Mouse (Mus musculus) liver, embryonic 11.5 days (tissue): ENCODE results near the gene Agbl5. TPM values are rescaled to one million over a fixed set of nuclear protein-coding genes. Genes with fewer than 3 reads are reported as not detected.

Experiments used
- ATAC-seq: fragments of 200-750 bp; cut with Nextera tagmentation; replicated peaks from 2 replicates; pipeline ENCODE4 v1.8.0; 2017; ENCODE audit warnings: moderate number of reproducible peaks, mild to moderate bottlenecking, moderate TSS enrichment, moderate library complexity; ENCODE audit not compliant: low FRiP score
- DNase-seq: peaks from one replicate; pipeline ENCODE4 v3.0.0-alpha.2; 2017; ENCODE audit warnings: low spot score
- H3K27ac ChIP-seq: fragments of 300-500 bp; sonication (generic); 2 replicates; pipeline ENCODE4 v1.5.1; 2014; ENCODE audit warnings: mild to moderate bottlenecking, low read depth, low read length, control low read depth
- H3K27me3 ChIP-seq: fragments of 300-500 bp; sonication (generic); replicated peaks from 2 replicates; pipeline ENCODE4 v1.6.1; 2014; ENCODE audit warnings: low read length, mixed read lengths; ENCODE audit not compliant: control insufficient read depth, insufficient read depth
- H3K36me3 ChIP-seq: fragments of 300-500 bp; sonication (generic); 2 replicates; pipeline ENCODE4 v1.6.1; 2014; ENCODE audit warnings: mild to moderate bottlenecking, low read length, moderate library complexity, mixed read lengths; ENCODE audit not compliant: control insufficient read depth, insufficient read depth
- H3K4me1 ChIP-seq: fragments of 300-500 bp; sonication (generic); replicated peaks from 2 replicates; pipeline ENCODE4 v1.6.1; 2014; ENCODE audit warnings: low read length, mixed read lengths; ENCODE audit not compliant: control insufficient read depth, insufficient read depth
- H3K4me2 ChIP-seq: fragments of 300-500 bp; sonication (generic); 2 replicates; pipeline ENCODE4 v1.6.1; 2014; ENCODE audit warnings: mild to moderate bottlenecking, control low read depth, moderate library complexity
- H3K4me3 ChIP-seq: fragments of 300-500 bp; sonication (generic); 2 replicates; pipeline ENCODE4 v1.5.1; 2014; ENCODE audit warnings: low read depth, low read length, control low read depth
- H3K9ac ChIP-seq: fragments of 300-500 bp; sonication (generic); 2 replicates; pipeline ENCODE4 v1.6.1; 2014; ENCODE audit warnings: low read depth, low read length, control low read depth
- H3K9me3 ChIP-seq: fragments of 300-500 bp; sonication (generic); 2 replicates; pipeline ENCODE4 v1.6.1; 2016; ENCODE audit warnings: low read length, inconsistent platforms, mixed read lengths; ENCODE audit not compliant: control insufficient read depth
- WGBS: fragments of 180-500 bp; shearing (Covaris S2); extraction: QIAGEN DNeasy Blood & Tissue Kit; methylation state at CpG from one replicate; pipeline ENCODE4 v1.1.7; 2014; 5-methylcytosine and 5-hydroxymethylcytosine counted together
- polyA plus RNA-seq: library from polyadenylated mRNA; unstranded; fragments of >200 nt; fragmentation: Nextera tagmentation; extraction: Ambion mirVana; gene quantifications from 2 replicates; pipeline ENCODE4 v1.2.1, GENCODE M21; 2014

Agbl5 gene
- polyA plus RNA-seq, 1 experiment from 2014 or later = 14.4 TPM

GRCm38 (mm10) chr5:30914101-30914635, 25.7 kb downstream of the Agbl5 start:
- ATAC-seq = no peak
- peaks cover 65% of the 10 kb centered on the region for H3K4me1 ChIP-seq
- 39% methylated on average over 7 of the region's 7 CpGs for WGBS
- peak overlapping the region; percentile 65 for H3K4me3 ChIP-seq
- no peaks in the 10 kb centered on the region for H3K27me3 ChIP-seq
- no peaks in the 10 kb centered on the region for H3K9me3 ChIP-seq
- H3K27ac ChIP-seq = peak overlapping the region; percentile 84
- peak overlapping the region; percentile 73 for H3K9ac ChIP-seq
- peak overlapping the region; percentile 67 for H3K4me2 ChIP-seq
- H3K36me3 ChIP-seq = peaks cover 17% of the 10 kb centered on the region
- no peak for DNase-seq

- DNase-seq = no peak
- WGBS = 36% methylated on average over 6 of the region's 6 CpGs
Measured at GRCm38 (mm10) chr5:30914849-30915248, 26.4 kb downstream of the Agbl5 start.

DNA sequence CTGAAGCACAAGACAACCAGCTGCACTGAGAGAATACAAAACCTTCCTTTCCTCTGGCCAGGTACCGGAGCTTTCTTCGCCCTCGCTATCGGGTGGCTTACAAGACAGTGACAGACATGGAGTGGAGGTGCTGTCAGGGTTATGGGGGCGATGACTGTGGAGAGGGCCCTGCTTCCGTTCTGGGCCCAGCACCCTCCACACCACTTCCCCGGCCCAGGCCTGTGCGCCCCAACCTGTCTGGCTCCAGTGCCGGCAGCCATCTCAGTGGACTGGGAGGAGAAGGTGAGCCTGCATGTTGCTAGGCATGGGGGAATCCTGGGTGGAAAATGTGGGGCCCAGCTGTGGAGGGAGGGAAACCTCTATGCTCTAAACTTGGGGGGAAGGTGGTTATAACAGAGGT, 27.0 kb downstream of the Agbl5 start:
- 40% methylated on average over 9 of the region's 9 CpGs for WGBS
- DNase-seq (no peak), ATAC-seq (peak; percentile 8; the same call in 1 of the 2 replicates)
- Histone ChIP-seq H3K36me3 (peaks cover 23% of the 10 kb centered on the region), H3K4me1 (peaks cover 57% of the 10 kb centered on the region), H3K9me3 (no peaks in the 10 kb centered on the region), H3K27ac (peak overlapping the region; percentile 84; the same call in 1 of the 2 replicates), H3K9ac (peak overlapping the region; percentile 73), H3K4me2 (peak overlapping the region; percentile 67), H3K4me3 (peak overlapping the region; percentile 65), H3K27me3 (no peaks in the 10 kb centered on the region)

More at GRCm38 (mm10) chr5:30914849-30915248, 26.4 kb downstream of the Agbl5 start:
- peak overlapping the region; percentile 84 for H3K27ac ChIP-seq
- no peaks in the 10 kb centered on the region for H3K27me3 ChIP-seq
- H3K4me1 ChIP-seq = peaks cover 59% of the 10 kb centered on the region
- peaks cover 19% of the 10 kb centered on the region for H3K36me3 ChIP-seq
- peak overlapping the region; percentile 67 for H3K4me2 ChIP-seq
- no peaks in the 10 kb centered on the region for H3K9me3 ChIP-seq
- peak overlapping the region; percentile 65 for H3K4me3 ChIP-seq
- peak overlapping the region; percentile 73 for H3K9ac ChIP-seq
- ATAC-seq = no peak

DNA sequence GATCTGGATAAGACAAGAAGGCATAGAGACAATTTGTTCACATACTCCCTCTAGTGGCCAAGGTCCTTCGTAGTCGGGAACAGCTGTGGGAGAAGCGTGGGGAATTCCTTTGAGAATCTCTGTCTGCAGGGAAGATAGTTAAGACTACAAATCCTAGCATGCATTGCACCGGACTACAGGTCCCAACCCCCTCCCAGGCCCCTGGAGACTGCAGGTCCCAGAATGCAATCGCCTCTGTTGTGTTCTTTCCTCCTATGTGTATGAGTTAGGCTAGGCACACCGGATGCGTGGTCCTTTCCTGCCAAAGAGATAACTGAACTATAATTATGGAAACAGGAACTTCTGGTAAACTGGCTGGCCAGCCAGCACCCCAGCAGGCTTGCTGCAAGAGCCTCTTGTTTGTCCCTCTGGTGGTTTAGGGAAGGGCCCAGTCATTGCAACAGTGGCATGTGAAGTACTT, 27.5 kb downstream of the Agbl5 start:
- H3K27ac ChIP-seq = peak overlapping the region; percentile 84
- peak overlapping the region; percentile 73; the same call in 1 of the 2 replicates for H3K9ac ChIP-seq
- H3K4me1 ChIP-seq = peaks cover 61% of the 10 kb centered on the region
- peak; percentile 77 for ATAC-seq
- 5% methylated on average over 7 of the region's 7 CpGs for WGBS
- no peaks in the 10 kb centered on the region for H3K27me3 ChIP-seq
- no peaks in the 10 kb centered on the region for H3K9me3 ChIP-seq
- DNase-seq = peak; percentile 78
- peak overlapping the region; percentile 65 for H3K4me3 ChIP-seq
- H3K36me3 ChIP-seq = peaks cover 26% of the 10 kb centered on the region
- peak overlapping the region; percentile 67 for H3K4me2 ChIP-seq

GRCm38 (mm10) chr5:30916841-30917240, 28.3 kb downstream of the Agbl5 start:
- ATAC-seq = no peak
- peak overlapping the region; percentile 25; the same call in 1 of the 2 replicates for H3K9ac ChIP-seq
- peaks cover 26% of the 10 kb centered on the region for H3K36me3 ChIP-seq
- H3K4me2 ChIP-seq = no peak overlapping the region; the same call in 1 of the 2 replicates
- DNase-seq = no peak
- 87% methylated on average over 9 of the region's 9 CpGs for WGBS
- peaks cover 57% of the 10 kb centered on the region for H3K4me1 ChIP-seq
- H3K27me3 ChIP-seq = no peaks in the 10 kb centered on the region
- H3K27ac ChIP-seq = peak overlapping the region; percentile 73
- no peaks in the 10 kb centered on the region for H3K9me3 ChIP-seq
- no peak overlapping the region for H3K4me3 ChIP-seq

GRCm38 (mm10) chr5:30917348-30917747, 28.9 kb downstream of the Agbl5 start:
- Histone ChIP-seq H3K27ac (no peak overlapping the region; the same call in 1 of the 2 replicates), H3K9ac (peak overlapping the region; percentile 25; the same call in 1 of the 2 replicates), H3K4me1 (peaks cover 57% of the 10 kb centered on the region), H3K9me3 (no peaks in the 10 kb centered on the region), H3K27me3 (no peaks in the 10 kb centered on the region), H3K4me3 (peak overlapping the region; percentile 4; the same call in 1 of the 2 replicates), H3K4me2 (no peak overlapping the region; the same call in 1 of the 2 replicates), H3K36me3 (peaks cover 26% of the 10 kb centered on the region)
- 88% methylated on average over 11 of the region's 11 CpGs for WGBS
- no peak for ATAC-seq
- DNase-seq = no peak

- ATAC-seq (no peak), DNase-seq (no peak)
- no peak overlapping the region; the same call in 1 of the 2 replicates for H3K27ac ChIP-seq
- 91% methylated on average over 31 of the region's 31 CpGs for WGBS
- H3K9me3 ChIP-seq = no peaks in the 10 kb centered on the region
- H3K36me3 ChIP-seq = peaks cover 26% of the 10 kb centered on the region
- H3K27me3 ChIP-seq = no peaks in the 10 kb centered on the region
- H3K4me3 ChIP-seq = no peak overlapping the region
- peaks cover 56% of the 10 kb centered on the region for H3K4me1 ChIP-seq
- H3K9ac ChIP-seq = peak overlapping the region; percentile 34; the same call in 1 of the 2 replicates
- H3K4me2 ChIP-seq = no peak overlapping the region
Measured at GRCm38 (mm10) chr5:30917891-30918670, 29.6 kb downstream of the Agbl5 start.

- Histone ChIP-seq H3K4me2 (no peak overlapping the region), H3K9ac (no peak overlapping the region), H3K36me3 (peaks cover 26% of the 10 kb centered on the region), H3K4me3 (no peak overlapping the region), H3K27ac (no peak overlapping the region), H3K4me1 (peaks cover 51% of the 10 kb centered on the region), H3K27me3 (no peaks in the 10 kb centered on the region), H3K9me3 (no peaks in the 10 kb centered on the region)
- no peak for ATAC-seq
- 90% methylated on average over 8 of the region's 8 CpGs for WGBS
- no peak for DNase-seq
Measured at GRCm38 (mm10) chr5:30918691-30919090, 30.2 kb downstream of the Agbl5 start.
